Mouse (Mus musculus) testis, adult 2 months (tissue): Measurements from ENCODE around the gene Ifitm5.

Experiments used
- CTCF ChIP-seq: fragments of 200-500 bp; IDR thresholded peaks from 2 replicates; pipeline ENCODE4 v1.5.1; 2012; ENCODE audit warnings: low read depth, mild to moderate bottlenecking, inconsistent platforms, low read length, moderate library complexity; ENCODE audit not compliant: control insufficient read depth, insufficient read depth, insufficient replicate concordance
- POLR2A ChIP-seq: fragments of 200-500 bp; IDR thresholded peaks from 2 replicates; pipeline ENCODE4 v1.6.1; 2012; ENCODE audit warnings: low read depth, mild to moderate bottlenecking, inconsistent platforms, low read length, moderate library complexity; ENCODE audit not compliant: control insufficient read depth

GRCm38 (mm10) chr7:140961416-140961815 is 11.3 kb upstream of the Ifitm5 start:
- TF ChIP-seq CTCF (no peak), POLR2A (no peak)
